Mouse (Mus musculus): ENCODE measurements around the gene Ep400. TPM values are rescaled to one million over a fixed set of nuclear protein-coding genes. Genes with fewer than 3 reads are reported as not detected.
"Not testable (repeated sequence)": the region's sequence is repeated elsewhere in the genome, so short reads cannot be mapped to it uniquely, and the experiment has no call there.

Ep400 gene
- polyA plus RNA-seq, 1 experiment from 2014 or later = 51.6 TPM

DNA sequence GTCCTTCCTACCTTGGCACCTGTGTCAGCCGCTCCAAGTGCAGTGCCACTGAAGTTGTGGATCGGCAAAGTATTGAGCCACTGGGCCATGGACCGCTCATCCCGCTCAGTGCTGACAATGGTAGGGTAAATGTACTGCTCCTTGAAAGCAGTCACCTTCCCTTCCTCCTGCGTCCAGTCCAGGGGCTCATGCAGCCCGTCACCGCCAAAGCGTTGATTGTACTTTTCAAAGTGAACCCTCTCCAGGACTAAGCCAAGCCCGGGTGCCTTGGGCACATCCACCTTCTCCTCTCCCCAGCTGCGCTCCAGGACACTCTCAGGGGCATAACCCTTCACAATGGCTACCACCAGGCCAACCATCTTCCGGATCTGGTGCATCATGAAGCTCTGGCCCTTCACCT, 4.0 kb upstream of the Ep400 start:
- WGBS = 99% methylated on average over 11 of the region's 11 CpGs

DNA sequence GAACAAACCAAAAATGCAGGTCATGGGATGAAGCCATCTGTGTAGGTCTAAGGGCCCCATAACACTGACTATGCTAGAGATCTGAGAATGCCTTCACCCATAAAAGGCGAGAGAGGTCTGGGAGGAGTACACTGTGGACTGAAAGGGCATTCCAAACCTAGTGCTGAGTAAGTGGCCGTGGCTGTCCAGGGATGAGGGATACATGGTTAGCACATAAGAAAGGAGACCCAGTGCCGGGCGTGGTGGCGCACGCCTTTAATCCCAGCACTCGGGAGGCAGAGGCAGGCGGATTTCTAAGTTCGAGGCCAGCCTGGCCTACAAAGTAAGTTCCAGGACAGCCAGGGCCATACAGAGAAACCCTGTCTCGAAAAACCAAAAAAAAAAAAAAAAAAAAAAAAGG, 2.4 kb upstream of the Ep400 start:
- not testable (repeated sequence) for H3K4me3 ChIP-seq (ENCODE audit: low read depth, low read length); ATAC-seq (ENCODE audit: insufficient number of reproducible peaks, insufficient read depth, low FRiP score, low read depth); H3K9ac ChIP-seq (replicated peaks; ENCODE audit: low read depth, low read length); H3K4me2 ChIP-seq (replicated peaks; ENCODE audit: low read depth, low read length); H3K27me3 ChIP-seq (ENCODE audit: control insufficient read depth, insufficient read depth, low read length); H3K4me1 ChIP-seq (ENCODE audit: control insufficient read depth, insufficient read depth, low read length); H3K9me3 ChIP-seq (ENCODE audit: control insufficient read depth, low read depth, low read length); H3K27ac ChIP-seq (ENCODE audit: low read length)
- peaks cover 37% of the 10 kb centered on the region for H3K36me3 ChIP-seq (ENCODE audit: control insufficient read depth, insufficient read depth, low read length)
- 93% methylated on average over 10 of the region's 10 CpGs for WGBS

More for the DNA sequence above, 4.0 kb upstream of the Ep400 start:
- no peak overlapping the region for H3K4me2 ChIP-seq (replicated peaks; ENCODE audit: low read depth, low read length)
- H3K9ac ChIP-seq (replicated peaks; ENCODE audit: low read depth, low read length) = no peak overlapping the region
- ATAC-seq (ENCODE audit: insufficient number of reproducible peaks, insufficient read depth, low FRiP score, low read depth) = no peak
- peaks cover 4% of the 10 kb centered on the region; the same call in 1 of the 2 replicates for H3K4me1 ChIP-seq (ENCODE audit: control insufficient read depth, insufficient read depth, low read length)
- H3K9me3 ChIP-seq (ENCODE audit: control insufficient read depth, low read depth, low read length) = no peaks in the 10 kb centered on the region
- no peak overlapping the region for H3K27ac ChIP-seq (ENCODE audit: low read length)
- no peaks in the 10 kb centered on the region for H3K27me3 ChIP-seq (ENCODE audit: control insufficient read depth, insufficient read depth, low read length)
- H3K36me3 ChIP-seq (ENCODE audit: control insufficient read depth, insufficient read depth, low read length) = peaks cover 37% of the 10 kb centered on the region
- no peak overlapping the region for H3K4me3 ChIP-seq (ENCODE audit: low read depth, low read length)

DNA sequence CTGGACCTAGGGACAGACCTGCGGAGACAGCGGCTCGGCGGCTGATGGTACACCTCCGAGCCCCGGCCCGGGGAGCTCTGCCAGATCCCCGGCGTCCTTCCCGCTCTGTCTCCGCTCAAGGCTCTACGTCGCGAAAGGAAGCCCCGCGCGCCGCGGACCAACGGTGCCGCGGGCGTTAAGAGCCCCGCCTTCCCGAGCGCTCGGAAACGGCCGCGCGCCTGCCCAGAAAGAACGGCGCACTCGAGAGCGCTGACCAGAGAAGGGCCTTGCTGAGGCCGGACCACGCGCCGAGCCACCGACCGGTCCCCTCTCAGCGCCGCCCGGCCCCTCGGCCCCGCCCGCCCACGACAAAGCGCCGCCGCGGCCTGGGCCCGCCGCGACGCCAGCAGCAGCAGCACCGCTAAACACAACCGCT, 479 bp downstream of the Ep400 start:
- Histone ChIP-seq H3K9ac (replicated peaks; ENCODE audit: low read depth, low read length) (peak overlapping the region; percentile 84), H3K9me3 (ENCODE audit: control insufficient read depth, low read depth, low read length) (no peaks in the 10 kb centered on the region), H3K27me3 (ENCODE audit: control insufficient read depth, insufficient read depth, low read length) (no peaks in the 10 kb centered on the region), H3K4me2 (replicated peaks; ENCODE audit: low read depth, low read length) (peak overlapping the region; percentile 65), H3K36me3 (ENCODE audit: control insufficient read depth, insufficient read depth, low read length) (peaks cover 21% of the 10 kb centered on the region), H3K4me1 (ENCODE audit: control insufficient read depth, insufficient read depth, low read length) (peaks cover 10% of the 10 kb centered on the region), H3K4me3 (ENCODE audit: low read depth, low read length) (peak overlapping the region; percentile 94), H3K27ac (ENCODE audit: low read length) (peak overlapping the region; percentile 97)
- under 1% methylated on average over 50 of the region's 58 CpGs for WGBS
- ATAC-seq (ENCODE audit: insufficient number of reproducible peaks, insufficient read depth, low FRiP score, low read depth) = peak; percentile 49

DNA sequence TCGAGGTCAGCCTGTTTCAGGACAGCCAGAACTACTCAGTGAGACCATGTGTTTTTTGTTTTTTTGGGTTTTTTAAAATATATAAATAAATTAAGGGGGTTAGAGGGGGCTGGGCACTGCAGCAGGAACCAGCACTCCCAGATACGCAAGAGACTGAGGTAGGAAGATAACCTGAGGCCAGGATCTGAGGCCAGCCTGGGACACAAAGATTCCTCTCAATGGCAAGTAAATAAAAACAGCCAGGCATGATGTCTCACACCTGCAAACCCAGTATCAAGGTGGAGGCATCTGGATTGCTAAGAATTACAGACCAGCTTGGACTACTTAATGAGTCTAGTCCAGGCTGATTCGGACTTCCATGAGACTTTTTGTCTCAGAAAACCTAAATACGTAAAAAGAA, 1.2 kb downstream of the Ep400 start:
- Histone ChIP-seq H3K36me3 (ENCODE audit: control insufficient read depth, insufficient read depth, low read length) (peaks cover 14% of the 10 kb centered on the region), H3K4me2 (replicated peaks; ENCODE audit: low read depth, low read length) (peak overlapping the region; percentile 65), H3K27me3 (ENCODE audit: control insufficient read depth, insufficient read depth, low read length) (no peaks in the 10 kb centered on the region), H3K27ac (ENCODE audit: low read length) (no peak overlapping the region), H3K9me3 (ENCODE audit: control insufficient read depth, low read depth, low read length) (no peaks in the 10 kb centered on the region), H3K9ac (replicated peaks; ENCODE audit: low read depth, low read length) (peak overlapping the region; percentile 84), H3K4me1 (ENCODE audit: control insufficient read depth, insufficient read depth, low read length) (peaks cover 10% of the 10 kb centered on the region), H3K4me3 (ENCODE audit: low read depth, low read length) (peak overlapping the region; percentile 94)
- no peak for ATAC-seq (ENCODE audit: insufficient number of reproducible peaks, insufficient read depth, low FRiP score, low read depth)
- 52% methylated on average over 4 of the region's 4 CpGs for WGBS

DNA sequence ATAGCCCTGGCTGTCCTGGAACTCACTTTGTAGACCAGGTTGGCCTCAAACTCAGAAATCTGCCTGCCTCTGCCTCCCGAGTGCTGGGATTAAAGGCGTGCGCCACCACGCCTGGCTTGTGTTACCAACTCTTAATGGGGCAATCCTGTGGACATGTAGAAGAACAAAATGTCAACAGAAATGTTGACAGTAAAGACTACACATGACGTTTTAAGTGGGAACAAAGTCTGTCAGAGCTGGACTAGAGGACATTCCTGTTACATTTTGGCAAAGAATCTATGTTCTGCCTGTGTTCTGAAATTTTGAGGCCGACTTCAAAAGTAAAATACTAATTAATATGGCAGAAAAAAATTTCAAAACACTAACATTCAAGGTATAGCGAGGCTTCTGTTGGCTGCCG, 6.6 kb downstream of the Ep400 start:
- no peak for ATAC-seq (ENCODE audit: insufficient number of reproducible peaks, insufficient read depth, low FRiP score, low read depth)
- Histone ChIP-seq H3K9ac (replicated peaks; ENCODE audit: low read depth, low read length) (no peak overlapping the region), H3K4me2 (replicated peaks; ENCODE audit: low read depth, low read length) (no peak overlapping the region), H3K36me3 (ENCODE audit: control insufficient read depth, insufficient read depth, low read length) (no peaks in the 10 kb centered on the region), H3K27me3 (ENCODE audit: control insufficient read depth, insufficient read depth, low read length) (no peaks in the 10 kb centered on the region), H3K9me3 (ENCODE audit: control insufficient read depth, low read depth, low read length) (no peaks in the 10 kb centered on the region), H3K27ac (ENCODE audit: low read length) (no peak overlapping the region), H3K4me3 (ENCODE audit: low read depth, low read length) (no peak overlapping the region), H3K4me1 (ENCODE audit: control insufficient read depth, insufficient read depth, low read length) (peaks cover 3% of the 10 kb centered on the region; the same call in 1 of the 2 replicates)
- WGBS = 88% methylated on average over 8 of the region's 8 CpGs

DNA sequence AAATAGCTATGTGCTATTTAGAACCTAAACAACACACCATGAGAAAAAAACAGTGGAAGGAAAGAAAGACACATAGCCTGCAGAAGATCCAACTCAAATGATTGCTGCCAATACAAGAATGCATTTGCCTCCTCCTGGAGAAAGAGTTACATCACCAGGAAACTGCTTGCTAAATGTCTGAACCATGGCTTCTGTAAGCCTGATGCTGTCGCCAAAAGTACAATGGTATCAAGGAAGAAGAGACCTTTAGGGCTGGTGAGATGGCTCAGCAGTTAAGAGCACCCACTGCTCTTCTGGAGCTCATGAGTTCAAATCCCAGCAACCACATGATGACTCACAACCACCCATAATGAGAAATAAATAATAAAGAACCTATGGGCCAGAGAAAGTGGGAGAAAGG, 25.5 kb downstream of the Ep400 start:
- no peak overlapping the region for H3K27ac ChIP-seq (ENCODE audit: low read length)
- no peaks in the 10 kb centered on the region for H3K27me3 ChIP-seq (ENCODE audit: control insufficient read depth, insufficient read depth, low read length)
- H3K36me3 ChIP-seq (ENCODE audit: control insufficient read depth, insufficient read depth, low read length) = peaks cover 4% of the 10 kb centered on the region; the same call in 1 of the 2 replicates
- no peak overlapping the region for H3K4me2 ChIP-seq (replicated peaks; ENCODE audit: low read depth, low read length)
- 81% methylated on average over 1 of the region's 1 CpGs for WGBS
- ATAC-seq (ENCODE audit: insufficient number of reproducible peaks, insufficient read depth, low FRiP score, low read depth) = no peak
- no peaks in the 10 kb centered on the region; the same call in 1 of the 2 replicates for H3K4me1 ChIP-seq (ENCODE audit: control insufficient read depth, insufficient read depth, low read length)
- H3K9ac ChIP-seq (replicated peaks; ENCODE audit: low read depth, low read length) = no peak overlapping the region
- no peaks in the 10 kb centered on the region for H3K9me3 ChIP-seq (ENCODE audit: control insufficient read depth, low read depth, low read length)
- H3K4me3 ChIP-seq (ENCODE audit: low read depth, low read length) = no peak overlapping the region

DNA sequence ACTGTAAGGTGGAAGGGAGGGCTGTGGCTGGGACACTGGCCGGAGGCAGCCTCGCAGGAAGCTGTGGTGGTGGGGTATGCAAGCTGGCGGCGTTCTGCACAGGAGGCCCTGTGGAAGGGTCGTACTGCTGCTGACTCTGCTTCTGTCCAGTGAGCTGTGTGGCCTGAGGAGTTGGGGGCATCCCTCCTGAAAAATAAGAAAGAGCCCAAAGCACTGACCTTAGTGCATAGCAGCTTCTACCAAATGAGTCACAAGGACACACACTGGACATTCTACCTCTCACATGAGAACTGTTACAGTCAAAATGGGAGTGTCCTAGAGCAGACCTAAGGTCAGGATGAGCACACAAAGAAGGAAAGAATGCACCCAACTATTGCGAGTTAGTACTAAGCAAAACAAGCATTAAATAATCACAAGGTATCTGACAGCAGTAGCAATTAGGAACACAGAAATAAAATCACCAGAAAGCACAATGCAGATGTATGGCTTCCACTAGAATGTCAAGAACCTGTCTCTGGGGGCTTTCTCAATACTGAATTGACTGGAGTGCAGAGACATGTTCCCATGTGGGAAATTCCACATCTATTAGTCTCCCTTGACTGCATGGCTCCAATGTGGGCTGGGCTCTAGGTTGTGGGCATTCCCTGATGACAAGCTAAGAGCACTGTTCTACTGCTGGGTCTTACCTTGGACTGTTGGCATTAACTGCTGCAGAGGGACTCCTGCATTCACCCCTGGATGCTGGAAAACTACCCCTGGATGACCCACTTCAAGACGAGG, 30.8 kb downstream of the Ep400 start:
- no peaks in the 10 kb centered on the region for H3K4me1 ChIP-seq (ENCODE audit: control insufficient read depth, insufficient read depth, low read length)
- ATAC-seq (ENCODE audit: insufficient number of reproducible peaks, insufficient read depth, low FRiP score, low read depth) = no peak
- no peaks in the 10 kb centered on the region for H3K27me3 ChIP-seq (ENCODE audit: control insufficient read depth, insufficient read depth, low read length)
- peaks cover 50% of the 10 kb centered on the region for H3K36me3 ChIP-seq (ENCODE audit: control insufficient read depth, insufficient read depth, low read length)
- H3K9ac ChIP-seq (replicated peaks; ENCODE audit: low read depth, low read length) = no peak overlapping the region
- H3K9me3 ChIP-seq (ENCODE audit: control insufficient read depth, low read depth, low read length) = no peaks in the 10 kb centered on the region
- 92% methylated on average over 7 of the region's 7 CpGs for WGBS
- H3K4me3 ChIP-seq (ENCODE audit: low read depth, low read length) = no peak overlapping the region
- no peak overlapping the region for H3K27ac ChIP-seq (ENCODE audit: low read length)
- no peak overlapping the region for H3K4me2 ChIP-seq (replicated peaks; ENCODE audit: low read depth, low read length)

DNA sequence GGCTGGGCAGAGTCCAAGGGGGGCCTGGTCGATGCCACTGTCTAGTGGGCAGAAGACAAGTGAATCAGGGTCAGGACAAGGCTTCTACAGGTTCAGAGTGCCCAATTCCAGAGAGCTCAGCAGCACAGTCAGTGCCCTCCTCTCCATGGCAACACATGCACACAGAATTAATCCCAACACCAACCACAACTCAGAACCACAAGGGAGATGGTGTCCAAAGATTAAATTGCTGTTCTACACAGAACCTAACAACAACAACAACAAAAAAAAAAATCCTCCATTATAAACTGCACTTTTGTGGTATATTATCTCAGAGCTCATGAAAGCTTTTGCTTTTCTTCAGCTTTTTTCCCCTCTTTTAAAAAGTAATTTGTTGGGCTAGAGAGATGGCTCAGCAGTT, 34.9 kb downstream of the Ep400 start:
- ATAC-seq (ENCODE audit: insufficient number of reproducible peaks, insufficient read depth, low FRiP score, low read depth) = no peak
- no peak overlapping the region for H3K4me3 ChIP-seq (ENCODE audit: low read depth, low read length)
- H3K9ac ChIP-seq (replicated peaks; ENCODE audit: low read depth, low read length) = no peak overlapping the region
- H3K27ac ChIP-seq (ENCODE audit: low read length) = no peak overlapping the region
- H3K36me3 ChIP-seq (ENCODE audit: control insufficient read depth, insufficient read depth, low read length) = peaks cover 73% of the 10 kb centered on the region
- no peak overlapping the region for H3K4me2 ChIP-seq (replicated peaks; ENCODE audit: low read depth, low read length)
- H3K27me3 ChIP-seq (ENCODE audit: control insufficient read depth, insufficient read depth, low read length) = no peaks in the 10 kb centered on the region
- no peaks in the 10 kb centered on the region for H3K9me3 ChIP-seq (ENCODE audit: control insufficient read depth, low read depth, low read length)
- H3K4me1 ChIP-seq (ENCODE audit: control insufficient read depth, insufficient read depth, low read length) = no peaks in the 10 kb centered on the region
- WGBS = 83% methylated on average over 1 of the region's 1 CpGs
